Mouse (Mus musculus): ENCODE results near the gene Pygl. TPM values are rescaled to one million over a fixed set of nuclear protein-coding genes. Genes with fewer than 3 reads are reported as not detected.

Pygl gene
- total RNA-seq, 1 experiment from 2014 or later = 77.9 TPM

DNA sequence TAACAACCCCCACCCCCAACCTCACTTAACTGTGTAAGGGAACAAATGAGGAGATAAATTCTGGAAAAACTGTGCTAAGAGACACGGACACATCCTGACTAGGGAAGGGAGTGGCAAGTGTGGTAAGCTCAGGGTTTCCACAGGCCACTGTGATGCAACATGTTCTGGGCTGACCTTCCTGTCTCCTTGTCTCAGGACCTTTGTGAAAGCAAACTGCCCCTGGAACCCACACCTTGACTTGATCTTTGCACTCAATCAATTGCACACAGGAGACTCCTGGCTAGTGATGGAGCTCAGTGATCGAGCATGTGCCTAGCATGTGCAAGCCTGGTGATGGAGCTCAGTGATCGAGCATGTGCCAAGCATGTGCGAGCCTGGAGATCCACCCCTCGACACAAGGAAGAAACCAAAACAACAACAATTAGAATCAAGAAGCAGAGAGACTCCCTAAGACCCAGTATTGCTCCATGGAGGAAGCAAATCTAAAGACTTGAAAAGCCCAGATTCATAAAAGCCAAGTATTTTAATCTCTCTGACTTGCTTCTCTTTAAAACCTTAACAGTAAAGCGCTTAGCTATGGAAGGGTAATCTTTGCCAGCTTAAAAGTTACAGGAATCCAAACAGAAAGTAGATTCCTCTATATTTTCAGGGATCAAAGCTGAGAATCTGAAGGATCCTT lies 2.5 kb upstream of the Pygl start:
- peak in 1 of 2 experiments; percentile 31; a peak in 1 of 4 replicates for ATAC-seq (replicated peaks in 1 of 2; ENCODE audit: insufficient read depth in 1 of 2, low FRiP score in 2 of 2, low TSS enrichment in 1 of 2, low read depth in 1 of 2, poor library complexity in 2 of 2, severe bottlenecking in 2 of 2)

DNA sequence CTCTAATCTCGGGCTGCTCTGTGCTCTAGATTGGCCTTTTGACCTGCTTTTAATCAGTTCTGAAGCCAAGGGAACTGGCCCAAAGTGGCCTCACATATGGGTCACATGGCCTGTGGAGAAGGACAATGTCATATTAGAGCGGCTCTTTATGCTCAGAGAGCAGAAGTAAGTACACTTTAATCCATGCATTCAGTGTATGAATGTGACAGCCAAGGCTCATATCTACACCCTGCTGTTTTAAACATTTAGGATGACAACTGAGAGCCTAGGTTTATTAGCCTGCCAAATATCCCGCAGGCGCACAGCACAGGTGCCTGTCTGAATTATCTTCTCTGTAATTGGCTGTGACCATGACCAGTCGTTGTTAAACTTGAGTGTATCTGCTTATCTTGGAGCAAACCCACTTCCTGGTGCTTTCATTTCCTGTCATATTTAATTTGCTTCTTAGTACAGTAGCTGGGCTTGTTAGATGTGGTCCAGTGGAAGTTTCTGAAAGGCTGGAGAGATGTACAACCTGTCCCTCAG lies 794 bp upstream of the Pygl start:
- peak; percentile 35 to 42; a peak in 3 of 4 replicates for ATAC-seq (replicated peaks in 1 of 2; ENCODE audit: insufficient read depth in 1 of 2, low FRiP score in 2 of 2, low TSS enrichment in 1 of 2, low read depth in 1 of 2, poor library complexity in 2 of 2, severe bottlenecking in 2 of 2)

- no peak for ATAC-seq (replicated peaks in 1 of 2; ENCODE audit: insufficient read depth in 1 of 2, low FRiP score in 2 of 2, low TSS enrichment in 1 of 2, low read depth in 1 of 2, poor library complexity in 2 of 2, severe bottlenecking in 2 of 2)
These were observed 3.1 kb downstream of the Pygl start for GRCm38 (mm10) chr12:70228155-70228554.

DNA sequence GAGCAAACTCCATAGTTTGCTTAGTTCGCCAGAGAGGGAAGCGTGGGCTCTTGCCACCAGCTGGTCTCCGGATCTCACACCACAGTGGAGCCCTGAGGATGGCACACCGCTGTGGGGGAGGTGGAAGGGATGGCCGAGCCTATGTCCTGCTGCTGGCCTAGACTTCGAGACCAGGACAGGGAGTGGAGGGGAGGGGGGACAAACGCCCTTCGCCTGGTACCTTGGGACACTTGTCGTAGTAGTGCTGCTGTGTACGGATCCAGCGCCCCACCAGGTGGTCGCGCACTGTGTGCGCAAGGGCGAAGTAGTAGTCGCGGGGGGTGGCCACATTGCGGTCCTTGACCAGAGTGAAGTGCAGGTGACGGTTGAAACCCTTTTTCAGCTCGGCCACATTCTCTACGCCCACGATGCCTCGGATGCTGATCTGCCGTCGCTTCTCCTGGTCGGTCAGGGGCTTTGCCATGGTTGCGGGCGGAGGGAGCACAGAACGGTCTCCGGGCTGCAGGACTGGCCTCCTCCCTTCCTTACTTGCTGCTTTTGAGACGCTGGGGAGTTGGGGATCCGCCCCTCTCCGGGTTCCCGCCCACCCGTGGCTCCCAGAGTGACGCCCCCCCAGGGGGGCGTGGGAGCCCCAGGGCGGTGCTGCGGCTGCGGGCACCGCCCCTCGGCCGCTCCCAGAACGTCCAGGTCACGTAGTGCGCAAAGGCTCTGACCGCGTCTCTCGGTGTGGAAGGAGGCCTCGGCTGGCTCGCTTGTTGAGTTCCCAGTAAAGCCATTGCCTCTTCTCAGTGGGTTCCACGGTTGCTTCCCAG lies 4.0 kb downstream of the Pygl start:
- ATAC-seq (replicated peaks in 1 of 2; ENCODE audit: insufficient read depth in 1 of 2, low FRiP score in 2 of 2, low TSS enrichment in 1 of 2, low read depth in 1 of 2, poor library complexity in 2 of 2, severe bottlenecking in 2 of 2) = peak; percentile 81 to 85

GRCm38 (mm10) chr12:70226655-70227054 lies 4.6 kb downstream of the Pygl start:
- peak; percentile 19 to 29; a peak in 3 of 4 replicates for ATAC-seq (replicated peaks in 1 of 2; ENCODE audit: insufficient read depth in 1 of 2, low FRiP score in 2 of 2, low TSS enrichment in 1 of 2, low read depth in 1 of 2, poor library complexity in 2 of 2, severe bottlenecking in 2 of 2)

DNA sequence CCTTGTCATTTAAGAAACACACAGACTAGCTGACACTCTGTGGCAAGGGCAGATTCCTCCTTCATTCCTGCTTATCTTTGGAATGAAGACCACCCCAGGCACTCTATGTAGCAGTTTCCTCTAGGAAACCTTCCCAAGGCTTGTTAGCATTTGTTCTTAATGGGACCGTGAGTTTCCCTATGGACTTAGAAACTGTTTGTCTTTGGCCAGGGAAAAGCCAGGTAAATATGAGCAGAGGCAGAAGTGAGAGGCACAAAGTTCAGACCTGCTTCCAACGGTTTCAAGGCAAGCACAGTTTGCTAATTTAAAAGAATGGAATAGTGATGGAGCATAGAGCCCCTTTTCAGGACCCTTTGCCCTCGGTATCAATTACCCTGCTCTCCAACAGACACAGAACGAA lies 8.0 kb downstream of the Pygl start:
- ATAC-seq (replicated peaks in 1 of 2; ENCODE audit: insufficient read depth in 1 of 2, low FRiP score in 2 of 2, low TSS enrichment in 1 of 2, low read depth in 1 of 2, poor library complexity in 2 of 2, severe bottlenecking in 2 of 2) = no peak

GRCm38 (mm10) chr12:70221425-70221824 lies 9.9 kb downstream of the Pygl start:
- peak in 1 of 2 experiments; percentile 51; a peak in 1 of 4 replicates for ATAC-seq (replicated peaks in 1 of 2; ENCODE audit: insufficient read depth in 1 of 2, low FRiP score in 2 of 2, low TSS enrichment in 1 of 2, low read depth in 1 of 2, poor library complexity in 2 of 2, severe bottlenecking in 2 of 2)

DNA sequence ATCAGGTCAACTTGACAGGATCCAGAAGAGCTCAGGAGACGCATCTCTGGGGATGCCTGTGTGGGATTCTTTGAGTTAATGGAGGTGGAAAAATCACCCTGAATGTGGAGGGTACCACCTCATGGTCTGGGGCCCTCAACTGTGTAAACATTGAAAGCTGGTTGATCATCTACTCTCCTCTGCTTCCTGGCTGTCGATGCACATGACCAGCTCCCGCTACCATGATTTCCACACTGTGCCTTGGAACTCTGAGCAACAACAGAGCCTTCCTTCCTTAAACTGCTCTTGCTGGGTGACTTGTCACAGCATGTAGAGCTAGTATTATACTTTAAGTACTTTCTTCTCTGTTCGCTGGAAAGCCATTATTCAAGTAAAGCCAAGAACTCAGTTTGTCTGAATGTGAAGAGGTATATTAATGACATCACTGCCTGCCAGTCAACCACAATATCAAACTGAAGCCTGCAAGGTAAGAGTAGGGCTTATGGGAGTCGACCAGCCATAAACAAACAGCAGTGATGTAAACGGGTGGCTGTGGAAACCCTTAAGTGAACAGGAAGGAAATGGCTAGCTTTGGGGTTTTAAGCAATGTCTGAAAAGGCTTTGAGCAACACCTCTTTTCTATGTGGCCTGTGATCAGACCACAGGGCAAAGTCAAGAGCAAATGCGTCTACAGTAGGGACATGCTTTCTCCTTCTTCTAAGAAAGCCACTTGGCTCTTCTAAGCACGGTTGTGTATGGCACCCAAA lies 12.3 kb downstream of the Pygl start:
- ATAC-seq (replicated peaks in 1 of 2; ENCODE audit: insufficient read depth in 1 of 2, low FRiP score in 2 of 2, low TSS enrichment in 1 of 2, low read depth in 1 of 2, poor library complexity in 2 of 2, severe bottlenecking in 2 of 2) = peak; percentile 89 to 90

GRCm38 (mm10) chr12:70216229-70216800 lies 15.0 kb downstream of the Pygl start:
- no peak for ATAC-seq (replicated peaks in 1 of 2; ENCODE audit: insufficient read depth in 1 of 2, low FRiP score in 2 of 2, low TSS enrichment in 1 of 2, low read depth in 1 of 2, poor library complexity in 2 of 2, severe bottlenecking in 2 of 2)

GRCm38 (mm10) chr12:70214281-70214680 lies 17.0 kb downstream of the Pygl start:
- no peak for ATAC-seq (replicated peaks in 1 of 2; ENCODE audit: insufficient read depth in 1 of 2, low FRiP score in 2 of 2, low TSS enrichment in 1 of 2, low read depth in 1 of 2, poor library complexity in 2 of 2, severe bottlenecking in 2 of 2)

- ATAC-seq (replicated peaks in 1 of 2; ENCODE audit: insufficient read depth in 1 of 2, low FRiP score in 2 of 2, low TSS enrichment in 1 of 2, low read depth in 1 of 2, poor library complexity in 2 of 2, severe bottlenecking in 2 of 2) = no peak
These were observed 17.7 kb downstream of the Pygl start for GRCm38 (mm10) chr12:70213601-70214000.

GRCm38 (mm10) chr12:70212501-70212900 lies 18.8 kb downstream of the Pygl start:
- no peak for ATAC-seq (replicated peaks in 1 of 2; ENCODE audit: insufficient read depth in 1 of 2, low FRiP score in 2 of 2, low TSS enrichment in 1 of 2, low read depth in 1 of 2, poor library complexity in 2 of 2, severe bottlenecking in 2 of 2)

- ATAC-seq (replicated peaks in 1 of 2; ENCODE audit: insufficient read depth in 1 of 2, low FRiP score in 2 of 2, low TSS enrichment in 1 of 2, low read depth in 1 of 2, poor library complexity in 2 of 2, severe bottlenecking in 2 of 2) = no peak
These were observed 23.1 kb downstream of the Pygl start for GRCm38 (mm10) chr12:70208214-70208613.

DNA sequence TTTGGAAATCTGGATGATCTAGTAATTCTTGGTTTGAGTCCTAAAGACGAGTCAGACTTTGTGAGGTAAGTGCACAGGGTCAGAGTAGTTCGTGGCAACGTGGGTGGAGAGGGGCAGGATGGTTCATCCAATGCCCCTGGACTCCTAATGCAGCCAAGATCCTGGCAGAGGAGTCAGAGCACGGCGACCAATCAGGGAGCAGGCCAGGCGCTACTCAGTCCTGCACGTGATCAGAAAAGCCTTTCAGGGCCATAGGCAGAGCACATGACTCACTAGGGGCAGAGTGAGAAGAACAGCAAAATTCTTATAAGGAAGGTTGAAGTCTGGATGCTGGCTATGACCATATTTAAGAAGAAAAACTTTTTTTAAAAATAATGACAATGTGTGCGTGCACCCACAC lies 26.9 kb downstream of the Pygl start:
- no peak for ATAC-seq (replicated peaks in 1 of 2; ENCODE audit: insufficient read depth in 1 of 2, low FRiP score in 2 of 2, low TSS enrichment in 1 of 2, low read depth in 1 of 2, poor library complexity in 2 of 2, severe bottlenecking in 2 of 2)

GRCm38 (mm10) chr12:70201926-70202529 lies 29.3 kb downstream of the Pygl start:
- peak; percentile 37 to 48; a peak in 3 of 4 replicates for ATAC-seq (replicated peaks in 1 of 2; ENCODE audit: insufficient read depth in 1 of 2, low FRiP score in 2 of 2, low TSS enrichment in 1 of 2, low read depth in 1 of 2, poor library complexity in 2 of 2, severe bottlenecking in 2 of 2)

DNA sequence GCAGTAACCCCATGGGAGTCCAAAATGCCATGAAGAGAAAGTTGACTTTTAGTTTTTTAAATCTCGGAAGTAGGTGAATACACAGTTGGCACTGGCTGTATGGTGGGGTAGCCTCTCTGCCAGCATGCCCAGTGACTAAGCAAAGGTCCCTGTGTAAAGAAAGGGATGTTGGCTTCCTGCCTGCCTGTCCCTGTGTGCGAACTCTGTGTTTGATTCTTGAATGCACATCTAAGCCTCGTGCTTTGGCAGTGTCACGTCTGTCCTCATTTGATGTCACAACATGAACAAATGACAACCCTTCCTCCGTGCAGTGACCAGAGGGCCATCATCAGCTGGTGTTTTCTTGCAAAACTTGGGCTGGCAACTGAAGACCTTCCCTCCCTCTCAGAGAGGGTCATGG lies 34.9 kb downstream of the Pygl start:
- no peak for ATAC-seq (replicated peaks in 1 of 2; ENCODE audit: insufficient read depth in 1 of 2, low FRiP score in 2 of 2, low TSS enrichment in 1 of 2, low read depth in 1 of 2, poor library complexity in 2 of 2, severe bottlenecking in 2 of 2)

- ATAC-seq (replicated peaks in 1 of 2; ENCODE audit: insufficient read depth in 1 of 2, low FRiP score in 2 of 2, low TSS enrichment in 1 of 2, low read depth in 1 of 2, poor library complexity in 2 of 2, severe bottlenecking in 2 of 2) = no peak
These were observed 35.9 kb downstream of the Pygl start for GRCm38 (mm10) chr12:70195426-70195825.
